In the genomic region with DNA sequence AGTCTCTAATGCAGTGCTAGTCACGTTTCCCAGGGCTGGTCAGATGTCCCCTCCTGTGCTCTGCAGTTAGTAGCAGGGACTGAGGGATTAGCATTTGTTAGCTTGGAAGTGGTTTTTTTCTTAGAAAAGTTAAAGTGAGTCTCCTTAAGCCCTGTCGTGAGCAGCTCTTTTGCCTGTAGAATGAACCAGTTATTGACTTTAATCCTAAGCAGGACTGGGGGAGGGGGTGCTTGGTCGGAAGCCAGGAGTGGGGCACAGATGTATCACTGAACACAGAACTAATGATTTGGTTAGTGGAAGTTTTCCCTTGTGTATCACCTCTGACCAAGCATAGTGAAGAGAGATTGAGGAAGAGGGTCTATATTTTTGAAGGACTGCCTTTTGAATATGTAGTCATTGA, we compare ENCODE assay signal across 14 mouse cellular contexts. TPM values are rescaled to one million over a fixed set of nuclear protein-coding genes. Genes with fewer than 3 reads are reported as not detected.
"Had no signal": no experiment of that assay in that cellular context is flagged by ENCODE, and none has a peak within 500 bp of the region (broad histone marks: within the 10 kb centered on the region; RNA-seq: fewer than 3 reads in every experiment).

No protein-coding gene starts in this region.

- H3K9me3 ChIP-seq: kidney, embryonic 15.5 days; limb, embryonic 13.5 days; neural tube, embryonic 13.5 days had no signal

- H3K4me3 ChIP-seq: kidney, embryonic 15.5 days; limb, embryonic 13.5 days; neural tube, embryonic 13.5 days had no signal

- H3K27me3 ChIP-seq: kidney, embryonic 15.5 days; limb, embryonic 13.5 days; neural tube, embryonic 13.5 days had no signal

- H3K4me1 ChIP-seq: kidney, embryonic 15.5 days; limb, embryonic 13.5 days; neural tube, embryonic 13.5 days had no signal

- H3K4me2 ChIP-seq: kidney, embryonic 15.5 days; limb, embryonic 13.5 days; neural tube, embryonic 13.5 days had no signal

- H3K27ac ChIP-seq: kidney, embryonic 15.5 days; limb, embryonic 13.5 days; liver, embryonic 14.5 days; neural tube, embryonic 13.5 days had no signal

- DNase-seq: kidney, postnatal 14 days; left cerebral cortex, postnatal 4 days; lung, adult 18-20 months; retina, postnatal 1 day; right cerebral cortex, postnatal 4 days; spleen, adult 18-20 months; thymus, adult 18-20 months; thymus, postnatal 25 days had no signal

- H3K9ac ChIP-seq: kidney, embryonic 15.5 days; limb, embryonic 13.5 days; liver, embryonic 14.5 days; neural tube, embryonic 13.5 days had no signal

RNA-seq across cellular contexts. Expression of gene Cacna2d4, which starts 52.5 kb away (rescaled TPM):
- polyA plus RNA-seq: limb, embryonic 13.5 days; liver, adult 2 months; lung, embryonic 16.5 days had no signal
